Mouse (Mus musculus) bone marrow, adult 2 months (tissue): ENCODE measurements around the gene Gpkow.

Experiments used
- CTCF ChIP-seq: fragments of 200-500 bp; IDR thresholded peaks from 2 replicates; pipeline ENCODE4 v1.5.1; 2011; ENCODE audit warnings: low read length, control low read depth; ENCODE audit not compliant: control insufficient read depth, insufficient read depth
- POLR2A ChIP-seq: fragments of 200-500 bp; IDR thresholded peaks from 2 replicates; pipeline ENCODE4 v1.6.1; 2011; ENCODE audit warnings: low read depth, mild to moderate bottlenecking, control low read depth, low read length, borderline replicate concordance; ENCODE audit not compliant: control insufficient read depth

DNA sequence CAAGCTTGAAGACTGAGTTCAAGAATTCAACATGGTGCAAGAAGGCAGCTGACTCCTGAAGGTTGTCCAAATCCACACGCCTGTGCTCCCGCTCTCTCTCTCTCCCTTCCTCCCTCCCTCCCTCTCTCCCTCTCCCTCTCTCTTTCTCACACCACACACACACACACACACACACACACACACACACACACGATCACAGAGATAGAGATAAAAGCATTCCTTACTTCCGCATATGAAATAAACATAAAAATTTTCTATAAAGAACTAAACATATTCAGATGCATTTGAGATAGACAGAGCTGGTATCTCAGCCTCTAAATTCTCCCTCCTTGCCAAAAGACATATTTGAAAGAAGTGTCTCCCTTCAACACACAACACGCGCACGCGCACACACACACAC lies 48.5 kb downstream of the Gpkow start:
- no peak for TF ChIP-seq POLR2A
- no peak for TF ChIP-seq CTCF
